Mouse (Mus musculus) urinary bladder, postnatal 25 days (tissue): ENCODE data around the gene Tmx1.
A peak's percentile ranks its signal among the peaks of the same experiment; 100 is the strongest.

Source experiments
- DNase-seq: peaks from one replicate; pipeline ENCODE4 v3.0.0; 2022; ENCODE audit warnings: low spot score

Tmx1 gene

DNA sequence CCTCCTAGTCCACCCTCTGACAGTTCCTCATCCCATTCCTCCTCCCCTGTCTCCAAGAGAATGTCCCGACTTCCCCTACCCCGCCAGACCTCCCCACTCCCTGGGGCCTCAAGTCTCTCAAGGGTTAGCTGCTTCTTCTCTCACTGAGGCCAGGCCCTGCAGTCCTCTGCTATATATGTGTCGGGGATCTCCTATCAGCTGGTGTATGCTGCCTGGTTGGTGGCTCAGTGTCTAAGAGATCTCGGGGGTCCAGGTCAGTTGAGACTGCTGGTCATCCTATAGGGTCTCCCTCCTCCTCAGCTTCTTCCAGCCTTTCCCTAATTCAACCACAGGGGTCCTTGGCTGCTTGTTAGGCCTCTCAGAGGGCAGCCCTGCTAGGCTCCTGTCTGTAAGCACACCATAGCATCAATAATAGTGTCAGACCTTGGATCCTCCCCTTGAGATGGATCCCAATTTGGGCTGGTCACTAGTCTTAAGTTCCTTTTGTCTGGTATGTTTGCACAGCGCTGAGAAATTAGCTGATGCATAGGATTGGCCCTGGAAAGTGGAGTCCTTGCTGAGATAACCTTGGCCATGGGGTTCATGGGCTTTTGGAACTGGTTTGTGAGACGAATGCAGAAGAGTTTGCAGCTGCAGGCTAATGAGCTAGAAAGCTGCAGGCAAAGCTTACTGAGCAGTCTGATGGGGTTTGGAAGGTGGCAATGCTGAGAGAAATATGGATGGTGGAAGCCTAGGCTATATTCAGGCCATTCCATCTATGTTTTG is 34.0 kb downstream of the Tmx1 start:
- no peak for DNase-seq

DNA sequence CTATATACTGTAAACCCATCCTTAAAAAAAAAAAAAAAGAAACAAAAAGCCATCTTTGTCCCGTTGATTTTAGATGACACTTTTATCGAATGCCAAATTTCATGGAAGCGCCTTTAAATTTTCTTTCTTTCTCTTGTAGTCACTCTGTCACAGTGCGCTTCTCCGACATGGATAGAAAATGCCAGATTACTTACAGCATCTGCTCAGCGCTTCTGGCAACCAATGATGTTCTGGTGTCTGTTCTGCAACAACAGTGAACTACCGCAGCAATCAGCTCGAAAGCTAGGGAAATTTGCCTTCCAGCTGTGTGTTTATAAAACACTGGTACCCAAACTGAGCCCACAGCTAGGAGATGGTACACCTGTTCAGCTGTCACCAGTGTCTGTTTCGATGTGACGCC is 39.5 kb downstream of the Tmx1 start:
- DNase-seq, result no peak

DNA sequence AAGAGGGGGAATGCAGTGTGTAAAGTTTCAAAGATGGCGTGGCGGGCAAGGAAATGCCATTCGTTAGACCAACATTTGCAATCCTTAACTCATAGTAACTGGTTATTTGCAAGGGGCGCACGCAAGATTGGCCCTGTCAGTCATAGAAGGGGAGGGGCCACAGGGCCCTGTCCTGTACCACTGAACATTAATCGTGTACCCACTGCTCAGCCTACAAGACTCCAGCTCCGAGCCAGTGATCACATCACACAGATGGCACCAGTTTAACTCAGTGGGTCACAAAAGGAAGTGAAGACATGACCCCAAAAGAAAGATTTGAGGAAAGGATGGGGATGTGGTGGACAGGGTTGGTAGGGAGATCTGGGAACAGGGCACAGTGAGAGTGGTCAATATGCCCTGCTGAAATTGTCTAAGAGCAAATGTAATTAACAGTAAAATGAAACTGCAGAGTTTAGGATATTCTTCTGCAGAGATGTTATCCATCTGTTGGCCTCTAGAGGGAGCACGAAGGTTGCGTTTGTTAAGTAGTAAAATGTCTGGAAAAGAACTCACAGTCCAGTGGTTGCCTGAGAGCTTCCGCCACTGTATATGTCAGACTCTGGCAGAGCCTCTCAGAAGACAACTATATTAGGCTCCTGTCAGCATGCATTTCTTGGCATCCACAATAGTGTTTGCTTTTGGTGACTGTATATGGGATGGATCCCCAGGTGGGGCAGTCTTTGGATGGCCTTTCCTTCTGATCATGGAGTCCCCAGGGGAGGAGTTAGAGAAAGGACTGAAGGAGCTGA is 41.8 kb downstream of the Tmx1 start:
- peak; percentile 51 for DNase-seq

DNA sequence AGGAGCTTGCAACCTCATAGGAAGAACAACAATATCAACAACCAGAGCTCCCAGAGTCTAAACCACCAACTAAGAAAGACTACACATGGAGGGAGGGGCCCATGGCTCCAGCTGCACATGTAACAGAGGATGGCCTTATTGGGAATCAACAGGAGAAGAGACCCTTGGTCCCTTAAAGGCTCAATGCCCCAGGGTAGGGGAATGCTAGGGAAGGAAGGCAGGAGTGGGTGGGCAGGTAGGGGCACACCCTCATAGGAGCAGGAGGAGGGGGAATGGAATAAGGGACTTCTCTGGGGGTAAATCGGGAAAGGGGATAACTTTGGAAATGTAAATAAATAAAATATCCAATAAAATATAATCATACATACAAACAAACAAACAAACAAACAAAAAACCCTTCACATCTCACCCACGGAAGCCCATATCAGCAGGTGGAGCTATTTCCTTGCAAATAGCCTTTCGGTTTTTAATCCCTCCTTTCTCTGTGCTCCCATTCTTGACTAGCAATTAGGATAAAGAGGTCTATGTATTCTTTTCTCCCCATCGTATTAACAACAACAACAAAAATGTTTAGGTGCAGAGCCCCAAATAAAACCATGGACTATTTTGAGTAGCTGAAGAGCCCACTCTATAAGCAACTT is 42.5 kb downstream of the Tmx1 start:
- no peak for DNase-seq

DNA sequence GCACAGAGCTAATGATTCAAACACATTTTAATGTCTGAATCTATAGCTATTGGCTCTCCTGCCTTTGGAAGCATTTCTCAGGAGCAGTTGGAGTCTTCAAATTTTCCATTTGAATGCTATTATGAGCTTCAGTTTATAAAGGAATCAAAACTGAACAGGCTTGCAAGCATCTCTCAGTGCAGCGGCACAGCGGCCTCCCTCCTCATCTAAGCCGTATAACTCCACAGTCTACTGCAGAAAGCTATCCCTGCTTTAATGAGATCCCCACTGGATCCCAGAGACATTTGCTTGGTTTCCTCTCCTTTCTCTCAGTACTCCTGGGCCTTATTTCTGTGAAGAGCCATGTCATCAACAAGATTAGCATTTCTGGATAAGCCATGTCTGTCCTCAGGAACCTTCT is 45.2 kb downstream of the Tmx1 start:
- no peak for DNase-seq

DNA sequence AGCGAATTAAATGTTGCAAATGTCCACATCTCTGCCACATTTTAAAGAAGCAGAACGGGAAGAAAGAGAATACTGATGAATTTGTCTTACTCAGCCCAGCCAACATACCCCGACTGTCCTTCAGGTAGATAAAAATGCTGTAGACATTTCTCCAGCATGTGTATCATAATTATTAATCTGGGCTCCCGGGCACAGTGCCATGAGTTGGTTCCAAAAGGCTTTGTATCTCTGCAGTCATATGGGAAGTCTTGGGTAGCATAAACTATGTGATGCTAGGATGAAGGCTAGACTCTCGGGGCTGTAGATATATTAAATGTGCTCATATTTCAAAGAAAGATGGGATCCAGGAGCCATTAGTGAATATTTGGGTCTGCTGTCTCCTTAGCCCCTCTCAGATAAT is 53.1 kb downstream of the Tmx1 start:
- DNase-seq, result no peak

DNA sequence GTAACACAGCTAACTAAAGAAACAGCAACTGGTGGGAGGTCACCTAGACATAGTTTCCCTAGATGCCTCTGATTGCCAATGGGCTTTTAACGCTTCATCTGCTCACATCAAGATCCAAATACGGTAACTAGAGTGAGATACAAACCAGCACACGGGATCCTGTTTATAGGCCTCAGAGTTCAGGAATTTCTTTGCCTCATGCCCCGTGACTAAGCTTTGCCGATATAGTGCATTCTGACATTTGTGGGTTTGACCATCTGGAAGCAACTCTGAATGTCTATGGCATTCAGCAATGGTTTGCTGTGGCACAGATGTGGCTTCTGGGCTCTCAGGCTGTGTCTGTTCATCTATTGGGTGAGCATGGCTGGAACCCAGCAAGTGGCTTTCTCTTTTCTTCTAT is 59.1 kb downstream of the Tmx1 start:
- no peak for DNase-seq

DNA sequence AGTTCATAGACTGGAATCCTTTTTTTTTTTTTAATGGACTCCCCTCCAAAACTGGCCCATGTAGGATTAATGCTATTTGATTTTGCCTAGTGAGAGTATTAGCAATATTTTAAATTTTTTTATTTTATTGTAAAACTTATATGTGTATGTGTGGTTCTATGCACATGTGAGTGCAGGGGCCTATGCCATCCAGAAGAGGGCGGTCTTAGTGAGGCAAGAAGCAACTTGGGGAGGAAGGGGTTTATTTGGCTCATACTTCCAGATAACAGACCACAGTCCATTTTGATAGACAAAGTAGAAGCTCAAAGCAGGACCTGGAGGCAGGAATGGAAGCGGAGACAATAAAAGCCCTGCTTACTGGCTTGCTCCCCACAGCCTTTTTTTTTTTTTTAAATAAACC is 59.5 kb downstream of the Tmx1 start:
- DNase-seq, result no peak
